Comparison of ENCODE assay signal across 14 mouse cellular contexts in the genomic region with DNA sequence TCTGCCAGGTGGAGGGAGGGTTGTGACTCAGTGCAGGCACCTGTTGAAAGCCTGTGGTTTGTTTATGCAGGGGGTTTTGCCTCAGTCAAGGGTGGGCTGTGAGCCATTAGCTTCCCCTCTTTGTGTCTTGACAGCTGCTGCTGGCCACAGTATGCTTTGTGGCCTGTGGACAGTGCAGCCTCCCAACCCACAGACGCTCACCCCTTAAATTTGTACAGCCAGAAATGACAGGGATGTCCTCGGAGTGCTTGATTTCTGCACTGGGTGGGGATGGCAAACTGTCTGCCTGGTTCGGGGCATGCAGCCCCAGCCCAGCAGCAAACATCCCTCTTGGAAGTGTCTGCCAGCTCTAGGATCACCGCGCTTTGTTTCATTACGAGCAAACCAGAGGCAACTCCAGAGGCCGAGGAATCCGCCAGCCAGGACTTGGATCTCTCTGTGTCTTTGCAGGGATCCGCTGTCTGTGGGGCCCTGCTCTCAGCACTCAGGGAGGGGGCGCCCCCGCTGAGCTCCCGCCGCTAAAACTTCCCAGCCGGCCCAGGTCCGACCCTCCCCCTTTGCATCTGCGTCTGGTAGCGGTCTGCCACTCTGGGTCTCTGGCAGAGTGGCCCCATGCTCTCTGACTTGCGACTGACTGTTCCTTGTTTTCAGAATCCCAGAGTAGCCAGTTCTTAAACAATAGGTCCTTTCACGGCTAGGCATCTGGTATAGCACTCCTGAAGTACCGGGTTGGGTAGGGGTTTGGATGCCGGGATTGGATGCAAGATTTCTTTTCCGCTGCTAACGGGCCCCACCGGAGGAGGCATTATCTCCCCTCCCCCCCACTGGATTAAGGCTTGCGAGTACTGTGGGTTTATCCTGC. TPM values are rescaled to one million over a fixed set of nuclear protein-coding genes. Genes with fewer than 3 reads are reported as not detected.
DNase-seq lines count a peak whose midpoint lies in the region; ATAC-seq and TF ChIP-seq lines count a peak whose summit lies in the region.
"Not testable (repeated sequence)": the region's sequence is repeated elsewhere in the genome, so short reads cannot be mapped to it uniquely, and the experiment has no call there.
"Had no signal": no experiment of that assay in that cellular context is flagged by ENCODE, and none has a peak within 500 bp of the region (broad histone marks: within the 10 kb centered on the region; RNA-seq: fewer than 3 reads in every experiment).

A gene (plus strand): TSS at position 207 of the 862 bp plus-strand sequence.

- H3K9me3 ChIP-seq in intestine, embryonic 14.5 days (ENCODE audit: control insufficient read depth, low read length); limb, embryonic 11.5 days (ENCODE audit: control insufficient read depth, low read length); lung, postnatal 0 days (ENCODE audit: low read length); neural tube, embryonic 11.5 days (ENCODE audit: control insufficient read depth, low read length); stomach, postnatal 0 days (ENCODE audit: control insufficient read depth, low read length): not testable (repeated sequence)

- H3K4me1 ChIP-seq in intestine, embryonic 14.5 days (replicated peaks; ENCODE audit: control insufficient read depth, insufficient read depth, low read length); limb, embryonic 11.5 days (ENCODE audit: control insufficient read depth, insufficient read depth, low read length); lung, postnatal 0 days (ENCODE audit: insufficient read depth, low read depth, low read length); neural tube, embryonic 11.5 days (ENCODE audit: control insufficient read depth, insufficient read depth, low read length); stomach, postnatal 0 days (replicated peaks; ENCODE audit: control insufficient read depth, insufficient read depth): not testable (repeated sequence)

- H3K27ac ChIP-seq in intestine, embryonic 14.5 days (ENCODE audit: low read depth); limb, embryonic 11.5 days (replicated peaks; ENCODE audit: low read depth, low read length); lung, postnatal 0 days (ENCODE audit: low read length); neural tube, embryonic 11.5 days (ENCODE audit: low read depth, low read length); stomach, postnatal 0 days (replicated peaks): not testable (repeated sequence)

- not testable (repeated sequence) for TF ChIP-seq EP300 in lung, postnatal 0 days (IDR thresholded peaks at IDR 0.05); stomach, postnatal 0 days (optimal IDR thresholded peaks at IDR 0.05)

- H3K4me3 ChIP-seq in intestine, embryonic 14.5 days (ENCODE audit: low read depth, low read length); limb, embryonic 11.5 days (ENCODE audit: low read depth, low read length); lung, postnatal 0 days (ENCODE audit: low read depth, low read length); neural tube, embryonic 11.5 days (ENCODE audit: low read depth, low read length); stomach, postnatal 0 days (ENCODE audit: low read depth, low read length): not testable (repeated sequence)

- not testable (repeated sequence) for H3K9ac ChIP-seq in intestine, embryonic 14.5 days (ENCODE audit: low read length); limb, embryonic 11.5 days (ENCODE audit: low read length); lung, postnatal 0 days (replicated peaks; ENCODE audit: low read depth); neural tube, embryonic 11.5 days (ENCODE audit: low read length); stomach, postnatal 0 days (ENCODE audit: low read length)

- not testable (repeated sequence) for H3K27me3 ChIP-seq in intestine, embryonic 14.5 days (replicated peaks; ENCODE audit: control insufficient read depth, insufficient read depth, low read length); limb, embryonic 11.5 days (ENCODE audit: control insufficient read depth, insufficient read depth, low read length); lung, postnatal 0 days (replicated peaks; ENCODE audit: insufficient read depth, low read length); neural tube, embryonic 11.5 days (ENCODE audit: control insufficient read depth, insufficient read depth, low read length); stomach, postnatal 0 days (ENCODE audit: control insufficient read depth, insufficient read depth, low read length)

- not testable (repeated sequence) for DNase-seq in intestine, embryonic 14.5 days (ENCODE audit: low spot score); limb, embryonic 11.5 days (ENCODE audit: low spot score); lung, postnatal 0 days (ENCODE audit: low spot score); neural tube, embryonic 11.5 days (ENCODE audit: low spot score); stomach, postnatal 0 days (ENCODE audit: low spot score)

- 0 out of 2 replicates have a peak, but pooled peaks have one; percentile 30 for ATAC-seq in erythroid progenitor cell, adult 5-6 weeks (replicated peaks; ENCODE audit: low FRiP score, poor library complexity, severe bottlenecking)
- peak; percentile 59; the same call in 1 of the 2 replicates for ATAC-seq in frontal cortex, adult (ENCODE audit: low TSS enrichment)
- peak; percentile 40 to 60 for ATAC-seq in hematopoietic stem cell, adult 5-6 weeks (replicated peaks in 1 of 2; ENCODE audit: insufficient read depth in 1 of 2, low FRiP score in 2 of 2, low TSS enrichment in 1 of 2, low read depth in 1 of 2, poor library complexity in 2 of 2, severe bottlenecking in 2 of 2)
- ATAC-seq in intestine, embryonic 14.5 days (replicated peaks; ENCODE audit: low FRiP score, low TSS enrichment, low read depth), result peak; percentile 91
- ATAC-seq in limb, embryonic 11.5 days (ENCODE audit: insufficient number of reproducible peaks, low FRiP score, low TSS enrichment, low read depth), result peak; percentile 88
- peak; percentile 61 for ATAC-seq in lung, postnatal 0 days
- ATAC-seq in neural tube, embryonic 11.5 days (ENCODE audit: insufficient read depth, low FRiP score, low TSS enrichment), result peak; percentile 77
- ATAC-seq in stomach, postnatal 0 days (ENCODE audit: low FRiP score, low TSS enrichment), result peak; percentile 81

- not testable (repeated sequence) for TF ChIP-seq CTCF in lung, postnatal 0 days (IDR thresholded peaks at IDR 0.05); stomach, postnatal 0 days (IDR thresholded peaks at IDR 0.05; ENCODE audit: low read depth)

- not testable (repeated sequence) for H3K36me3 ChIP-seq in intestine, embryonic 14.5 days (ENCODE audit: control insufficient read depth, insufficient read depth, low read length); limb, embryonic 11.5 days (ENCODE audit: control insufficient read depth, insufficient read depth, low read length); lung, postnatal 0 days (ENCODE audit: insufficient read depth, low read length); neural tube, embryonic 11.5 days (ENCODE audit: control insufficient read depth, insufficient read depth, low read length); stomach, postnatal 0 days (ENCODE audit: control insufficient read depth, insufficient read depth, low read length)

- WGBS in intestine, embryonic 14.5 days, result no CpG with 5 or more reads among the region's 25 CpGs
- WGBS in limb, embryonic 11.5 days, result no CpG with 5 or more reads among the region's 25 CpGs
- WGBS in lung, postnatal 0 days, result no CpG with 5 or more reads among the region's 25 CpGs
- WGBS in neural tube, embryonic 11.5 days, result no CpG with 5 or more reads among the region's 25 CpGs
- no CpG with 5 or more reads among the region's 25 CpGs for WGBS in stomach, postnatal 0 days

- H3K4me2 ChIP-seq in intestine, embryonic 14.5 days (ENCODE audit: low read length); limb, embryonic 11.5 days (ENCODE audit: low read depth, severe bottlenecking); lung, postnatal 0 days (replicated peaks; ENCODE audit: low read depth, low read length); neural tube, embryonic 11.5 days (ENCODE audit: low read depth); stomach, postnatal 0 days (replicated peaks; ENCODE audit: low read depth): not testable (repeated sequence)

RNA-seq across cellular contexts. Expression of the gene that starts here (rescaled TPM):
- not detected in 2 replicates for total RNA-seq in erythroid progenitor cell, adult 5-6 weeks (2015; ENCODE audit: low replicate concordance)
- total RNA-seq in erythroid progenitor cell, adult 5-6 weeks (2017; ENCODE audit: low replicate concordance), result not detected in 2 replicates
- total RNA-seq in hematopoietic stem cell, adult 5-6 weeks (2017), result not detected in 2 replicates
- polyA plus RNA-seq in intestine, embryonic 14.5 days (2014; fragmentation: Nextera tagmentation; extraction: Ambion mirVana), result 0.98 and 2.0 TPM in 2 replicates
- polyA plus RNA-seq in limb, embryonic 11.5 days (2014; fragmentation: Nextera tagmentation; extraction: Ambion mirVana), result 1.3 and 4.0 TPM in 2 replicates
- polyA plus RNA-seq in lung, postnatal 0 days (2015; fragmentation: Nextera tagmentation; extraction: Ambion mirVana), result 0.21 TPM in 1 of 2 replicates, not detected in the other
- 0.62 and 6.6 TPM in 2 replicates for polyA plus RNA-seq in neural tube, embryonic 11.5 days (2014; fragmentation: Nextera tagmentation; extraction: Ambion mirVana)
- polyA plus RNA-seq in stomach, postnatal 0 days (2015; fragmentation: Nextera tagmentation; extraction: Ambion mirVana), result 1.5 and 2.2 TPM in 2 replicates
- total RNA-seq: G1E; heart, adult 2 months; heart, postnatal 36 days; megakaryocyte progenitor cell, adult 5-6 weeks had no signal
- polyA plus RNA-seq: frontal cortex, adult 2 months; G1E; kidney, adult 2 months had no signal

Comparison
In these comparisons a context has a peak if more than half of its experiments do, and no peak if none do; other contexts are left out.
1. Peak in ATAC-seq in erythroid progenitor cell, adult 5-6 weeks; RNA of the gene not detected or under 1 TPM.
2. Peak in ATAC-seq in hematopoietic stem cell, adult 5-6 weeks; RNA of the gene not detected or under 1 TPM.
3. Peak in ATAC-seq in lung, postnatal 0 days; RNA of the gene not detected or under 1 TPM.
4. ATAC-seq: peak in every context shown above with its lines; median percentile 91 in intestine, embryonic 14.5 days; 88 in limb, embryonic 11.5 days; 81 in stomach, postnatal 0 days; 77 in neural tube, embryonic 11.5 days; 61 in lung, postnatal 0 days; 59 in frontal cortex, adult; 50 in hematopoietic stem cell, adult 5-6 weeks; 30 in erythroid progenitor cell, adult 5-6 weeks.